Mouse (Mus musculus) ES-E14 (cell line): ENCODE results near the gene Suz12.

Experiments used
- CHD2 ChIP-seq: IDR thresholded peaks from 2 replicates; pipeline ENCODE4 v1.6.1; 2014; ENCODE audit warnings: mild to moderate bottlenecking, low read depth, low read length, inconsistent platforms
- HCFC1 ChIP-seq: IDR thresholded peaks from 2 replicates; pipeline ENCODE4 v1.6.1; 2012; ENCODE audit warnings: low read length, inconsistent platforms, borderline replicate concordance; ENCODE audit not compliant: insufficient read depth
- MAFK ChIP-seq: IDR thresholded peaks from 2 replicates; pipeline ENCODE4 v1.6.1; 2014; ENCODE audit warnings: mild to moderate bottlenecking, low read depth, low read length, inconsistent platforms; ENCODE audit not compliant: insufficient read depth
- ZC3H11A ChIP-seq: IDR thresholded peaks from 2 replicates; pipeline ENCODE4 v1.6.1; 2012; ENCODE audit warnings: low read depth, mild to moderate bottlenecking, inconsistent platforms, low read length, borderline replicate concordance
- ZNF384 ChIP-seq: IDR thresholded peaks from 2 replicates; pipeline ENCODE4 v1.6.1; 2012; ENCODE audit warnings: low read depth, low read length, inconsistent platforms

GRCm38 (mm10) chr11:80037495-80037894 lies 44.6 kb downstream of the Suz12 start:
- no peak for TF ChIP-seq ZNF384
- no peak for TF ChIP-seq MAFK
- TF ChIP-seq HCFC1: no peak
- TF ChIP-seq ZC3H11A: no peak
- TF ChIP-seq CHD2: no peak
